Comparison of ENCODE assay signal across 18 mouse cellular contexts in the genomic region with DNA sequence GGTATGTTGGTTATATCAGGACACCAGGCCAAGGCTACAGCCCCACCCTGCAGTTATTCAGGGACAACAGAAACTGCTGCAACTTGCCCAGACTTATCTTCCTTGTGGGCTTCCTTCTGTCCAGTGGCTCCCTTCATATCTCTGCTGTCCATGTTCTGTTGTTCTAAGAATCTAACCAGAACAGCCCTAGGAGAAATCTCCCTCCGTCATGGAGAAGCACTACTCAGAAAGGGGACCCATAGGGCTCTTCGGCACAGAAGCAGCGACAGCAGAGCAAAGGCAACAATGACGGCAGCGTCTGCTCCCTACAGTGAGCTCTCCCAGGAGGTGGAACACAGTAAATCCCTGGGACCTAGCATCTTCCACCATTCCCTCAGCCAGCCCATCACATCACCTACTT.
DNase-seq lines count a peak whose midpoint lies in the region; ATAC-seq and TF ChIP-seq lines count a peak whose summit lies in the region.
"Had no signal": no experiment of that assay in that cellular context is flagged by ENCODE, and none has a peak within 500 bp of the region (broad histone marks: within the 10 kb centered on the region; RNA-seq: fewer than 3 reads in every experiment).

No protein-coding gene starts in this region.

- no peak for DNase-seq in stomach, postnatal 0 days (ENCODE audit: low spot score)
- DNase-seq in c-Kit-positive CD71-positive TER-119-positive erythroid progenitor cells, embryonic 14.5 days (ENCODE audit: low spot score): peak; percentile 75
- peak; percentile 24 for DNase-seq in yolk sac, embryonic 10.5 days (ENCODE audit: low spot score)
- no peak for DNase-seq in forebrain, embryonic 14.5 days (ENCODE audit: low spot score)
- DNase-seq in left cerebral cortex, adult 9 months (ENCODE audit: low spot score in 2 of 2): no peak
- DNase-seq: cerebellum, adult 11-12 months; gastrocnemius, postnatal 10 days; kidney, adult 11 months; kidney, postnatal 36 days; right cerebral cortex, postnatal 14 days; thymus, adult 18-20 months had no signal

- no peak for TF ChIP-seq EP300 in stomach, postnatal 0 days (optimal IDR thresholded peaks at IDR 0.05)

- peak; percentile 46; the same call in 1 of the 2 replicates for ATAC-seq in stomach, embryonic 14.5 days (ENCODE audit: insufficient number of reproducible peaks, insufficient read depth, low FRiP score, low read depth)
- no peak for ATAC-seq in stomach, postnatal 0 days (ENCODE audit: low FRiP score, low TSS enrichment)
- ATAC-seq in liver, embryonic 12.5 days: peak; percentile 92
- no peak for ATAC-seq in forebrain, embryonic 14.5 days
- ATAC-seq: forebrain, embryonic 13.5 days; midbrain, embryonic 13.5 days had no signal

- no peaks in the 10 kb centered on the region for H3K4me1 ChIP-seq in stomach, embryonic 14.5 days (ENCODE audit: control insufficient read depth, insufficient read depth, low read length)
- H3K4me1 ChIP-seq in stomach, postnatal 0 days (replicated peaks; ENCODE audit: control insufficient read depth, insufficient read depth): no peaks in the 10 kb centered on the region
- H3K4me1 ChIP-seq in liver, embryonic 12.5 days: peaks cover 64% of the 10 kb centered on the region
- H3K4me1 ChIP-seq in forebrain, embryonic 14.5 days (ENCODE audit: control insufficient read depth, insufficient read depth, low read length): no peaks in the 10 kb centered on the region
- H3K4me1 ChIP-seq: embryonic facial prominence, embryonic 13.5 days; forebrain, embryonic 13.5 days; midbrain, embryonic 13.5 days had no signal

- no peak for TF ChIP-seq CTCF in stomach, postnatal 0 days (IDR thresholded peaks at IDR 0.05; ENCODE audit: low read depth)

- no peak overlapping the region for H3K4me3 ChIP-seq in stomach, embryonic 14.5 days (ENCODE audit: low read depth, low read length)
- H3K4me3 ChIP-seq in stomach, postnatal 0 days (ENCODE audit: low read depth, low read length): no peak overlapping the region
- no peak overlapping the region; the same call in 1 of the 2 replicates for H3K4me3 ChIP-seq in liver, embryonic 12.5 days
- no peak overlapping the region for H3K4me3 ChIP-seq in forebrain, embryonic 14.5 days (ENCODE audit: low read depth, low read length)
- H3K4me3 ChIP-seq: embryonic facial prominence, embryonic 13.5 days; forebrain, embryonic 13.5 days; heart, embryonic 15.5 days; midbrain, embryonic 13.5 days had no signal

- H3K9me3 ChIP-seq in stomach, embryonic 14.5 days (ENCODE audit: control insufficient read depth, low read depth, low read length): no peaks in the 10 kb centered on the region
- no peaks in the 10 kb centered on the region for H3K9me3 ChIP-seq in stomach, postnatal 0 days (ENCODE audit: control insufficient read depth, low read length)
- no peaks in the 10 kb centered on the region for H3K9me3 ChIP-seq in liver, embryonic 12.5 days (replicated peaks)
- H3K9me3 ChIP-seq in forebrain, embryonic 14.5 days (replicated peaks; ENCODE audit: control insufficient read depth, low read length): no peaks in the 10 kb centered on the region
- H3K9me3 ChIP-seq: embryonic facial prominence, embryonic 13.5 days; forebrain, embryonic 13.5 days; heart, embryonic 15.5 days; midbrain, embryonic 13.5 days had no signal

- H3K27me3 ChIP-seq in stomach, embryonic 14.5 days (ENCODE audit: control insufficient read depth, insufficient read depth, low read length): no peaks in the 10 kb centered on the region
- no peaks in the 10 kb centered on the region for H3K27me3 ChIP-seq in stomach, postnatal 0 days (ENCODE audit: control insufficient read depth, insufficient read depth, low read length)
- no peaks in the 10 kb centered on the region for H3K27me3 ChIP-seq in liver, embryonic 12.5 days (replicated peaks)
- no peaks in the 10 kb centered on the region for H3K27me3 ChIP-seq in forebrain, embryonic 14.5 days (replicated peaks; ENCODE audit: control insufficient read depth, insufficient read depth, low read length)
- H3K27me3 ChIP-seq: embryonic facial prominence, embryonic 13.5 days; forebrain, embryonic 13.5 days; heart, embryonic 15.5 days; midbrain, embryonic 13.5 days had no signal

- WGBS in stomach, embryonic 14.5 days: 91% methylated on average over 5 of the region's 5 CpGs
- WGBS in stomach, postnatal 0 days: 87% methylated on average over 5 of the region's 5 CpGs
- WGBS in liver, embryonic 12.5 days (ENCODE audit: insufficient replicate concordance): 34% methylated on average over 5 of the region's 5 CpGs
- WGBS in forebrain, embryonic 14.5 days: 93% methylated on average over 5 of the region's 5 CpGs

- H3K9ac ChIP-seq in stomach, embryonic 14.5 days (replicated peaks; ENCODE audit: low read depth, low read length): no peak overlapping the region
- H3K9ac ChIP-seq in stomach, postnatal 0 days (ENCODE audit: low read length): no peak overlapping the region
- H3K9ac ChIP-seq in liver, embryonic 12.5 days: peak overlapping the region; percentile 28; the same call in 1 of the 2 replicates
- no peak overlapping the region for H3K9ac ChIP-seq in forebrain, embryonic 14.5 days (ENCODE audit: low read length)
- H3K9ac ChIP-seq: embryonic facial prominence, embryonic 13.5 days; forebrain, embryonic 13.5 days; heart, embryonic 15.5 days; hindbrain, embryonic 14.5 days; midbrain, embryonic 13.5 days had no signal

- H3K36me3 ChIP-seq in stomach, embryonic 14.5 days (ENCODE audit: control insufficient read depth, insufficient read depth, low read length): peaks cover 13% of the 10 kb centered on the region; the same call in 1 of the 2 replicates
- H3K36me3 ChIP-seq in stomach, postnatal 0 days (ENCODE audit: control insufficient read depth, insufficient read depth, low read length): no peaks in the 10 kb centered on the region
- peaks cover 62% of the 10 kb centered on the region for H3K36me3 ChIP-seq in liver, embryonic 12.5 days
- peaks cover 43% of the 10 kb centered on the region for H3K36me3 ChIP-seq in forebrain, embryonic 14.5 days (ENCODE audit: control insufficient read depth, insufficient read depth, low read length)
- H3K36me3 ChIP-seq: heart, embryonic 15.5 days had no signal

- H3K4me2 ChIP-seq in stomach, embryonic 14.5 days (replicated peaks; ENCODE audit: low read depth, low read length): no peak overlapping the region
- no peak overlapping the region for H3K4me2 ChIP-seq in stomach, postnatal 0 days (replicated peaks; ENCODE audit: low read depth)
- peak overlapping the region; percentile 55 for H3K4me2 ChIP-seq in liver, embryonic 12.5 days
- no peak overlapping the region for H3K4me2 ChIP-seq in forebrain, embryonic 14.5 days (ENCODE audit: low read length)
- H3K4me2 ChIP-seq: embryonic facial prominence, embryonic 13.5 days; forebrain, embryonic 13.5 days; heart, embryonic 15.5 days; hindbrain, embryonic 14.5 days; midbrain, embryonic 13.5 days had no signal

- no peak overlapping the region for H3K27ac ChIP-seq in stomach, embryonic 14.5 days (ENCODE audit: low read length)
- H3K27ac ChIP-seq in stomach, postnatal 0 days (replicated peaks): no peak overlapping the region
- peak overlapping the region; percentile 79 for H3K27ac ChIP-seq in liver, embryonic 12.5 days
- H3K27ac ChIP-seq in forebrain, embryonic 14.5 days (ENCODE audit: low read depth, low read length): no peak overlapping the region
- H3K27ac ChIP-seq: embryonic facial prominence, embryonic 13.5 days; forebrain, embryonic 13.5 days; heart, embryonic 15.5 days; hindbrain, embryonic 14.5 days; midbrain, embryonic 13.5 days had no signal

Comparison
In these comparisons a context has a peak if more than half of its experiments do, and no peak if none do; other contexts are left out.
1. ATAC-seq: peak in stomach, embryonic 14.5 days (single experiment) and liver, embryonic 12.5 days (single experiment); none in stomach, postnatal 0 days (single experiment) and forebrain, embryonic 14.5 days (single experiment).
2. DNase-seq: peak in c-Kit-positive CD71-positive TER-119-positive erythroid progenitor cells, embryonic 14.5 days (single experiment) and yolk sac, embryonic 10.5 days (single experiment); none in stomach, postnatal 0 days (single experiment), forebrain, embryonic 14.5 days (single experiment) and left cerebral cortex, adult 9 months (0 of 2).